Mouse (Mus musculus): ENCODE data around the gene Ppp4r4.

- TF ChIP-seq CTCF (IDR thresholded peaks at IDR 0.05; ENCODE audit: control insufficient read depth, insufficient read depth, insufficient replicate concordance, low read depth, low read length) (no peak), POLR2A (IDR thresholded peaks at IDR 0.05; ENCODE audit: control insufficient read depth, low read depth, low read length) (no peak)
Observed at GRCm38 (mm10) chr12:103543351-103543750, 11.3 kb downstream of the Ppp4r4 start.

All from testis, adult 2 months (tissue).